Mouse (Mus musculus) kidney, adult 9 months (tissue): ENCODE data around the gene Rnf130.

ENCODE experiments used
- DNase-seq: peaks from one replicate; pipeline ENCODE4 v3.0.0; 2022

The Rnf130 gene

DNA sequence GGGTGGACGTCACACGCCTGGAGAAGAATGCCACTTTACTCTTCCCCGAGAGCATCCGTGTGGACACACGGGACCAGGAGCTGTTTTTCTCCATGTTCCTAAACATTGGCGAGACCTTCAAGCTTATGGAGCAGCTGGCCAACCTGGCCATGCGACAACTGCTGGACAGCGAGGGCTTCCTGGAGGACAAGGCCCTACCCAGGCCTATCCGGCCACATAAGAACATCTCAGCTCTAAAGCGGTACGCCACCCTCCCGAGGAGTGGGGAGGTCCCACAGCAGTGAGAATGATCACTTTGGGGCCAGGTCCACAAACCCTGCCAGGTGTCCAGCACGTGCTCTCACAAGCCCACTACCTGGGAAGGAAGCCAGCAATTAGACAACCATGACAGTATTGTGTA lies 121.0 kb downstream of the Rnf130 start:
- no peak for DNase-seq

DNA sequence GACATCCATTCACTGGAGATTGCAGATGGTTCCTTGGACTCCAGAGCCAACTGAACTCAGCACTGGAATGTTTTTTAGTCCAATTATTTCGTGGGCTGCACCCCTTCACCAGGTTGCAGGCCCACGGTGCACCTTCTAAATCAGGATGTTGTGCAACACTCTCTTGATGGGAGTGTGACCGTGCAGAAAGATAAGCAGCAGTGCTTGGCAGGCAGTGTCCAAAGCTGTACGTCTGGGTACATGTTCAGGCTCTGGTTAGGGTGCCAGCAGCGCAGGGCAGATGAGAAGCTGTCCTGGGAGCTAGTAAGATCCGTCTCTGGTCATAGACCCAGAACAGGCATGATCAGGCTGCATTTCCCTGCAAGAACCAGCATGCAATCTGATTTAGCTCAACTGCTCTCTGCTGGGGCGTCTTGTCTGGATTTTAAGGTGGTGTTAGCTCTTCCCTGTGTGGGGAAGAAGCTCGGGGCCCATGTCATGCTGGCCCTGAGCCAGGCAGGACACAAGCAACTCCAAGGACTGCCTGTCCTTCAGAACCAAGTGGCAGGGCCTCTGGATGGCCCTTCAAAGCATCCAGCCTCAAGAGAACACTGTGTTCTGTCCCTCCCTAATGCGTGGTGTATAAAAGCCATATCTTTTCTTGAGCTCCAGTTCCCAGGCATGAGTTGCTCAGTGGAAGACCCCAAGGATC lies 122.3 kb downstream of the Rnf130 start:
- no peak for DNase-seq

DNA sequence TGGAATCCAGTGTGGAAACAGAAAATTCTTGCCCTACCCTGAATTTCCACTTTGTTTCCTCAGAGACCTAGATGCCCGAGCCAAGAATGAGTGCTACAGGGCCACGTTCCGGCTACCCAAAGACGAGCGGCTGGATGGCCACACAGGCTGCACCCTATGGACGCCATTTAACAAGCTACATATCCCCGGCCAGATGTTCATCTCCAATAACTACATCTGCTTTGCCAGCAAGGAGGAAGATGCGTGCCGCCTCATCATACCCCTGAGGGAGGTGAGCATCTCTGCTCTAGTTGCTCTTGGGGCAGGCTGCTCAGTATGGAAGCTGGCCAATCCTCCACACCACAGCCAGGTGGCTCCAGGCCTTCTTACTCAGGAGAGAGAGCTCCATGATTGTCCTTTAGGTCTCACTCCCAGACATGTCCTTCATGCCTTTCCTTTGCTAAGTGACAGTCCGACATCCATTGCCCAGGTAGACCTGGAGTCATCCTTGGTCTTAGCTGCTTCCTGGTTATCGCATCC lies 122.9 kb downstream of the Rnf130 start:
- DNase-seq = no peak

DNA sequence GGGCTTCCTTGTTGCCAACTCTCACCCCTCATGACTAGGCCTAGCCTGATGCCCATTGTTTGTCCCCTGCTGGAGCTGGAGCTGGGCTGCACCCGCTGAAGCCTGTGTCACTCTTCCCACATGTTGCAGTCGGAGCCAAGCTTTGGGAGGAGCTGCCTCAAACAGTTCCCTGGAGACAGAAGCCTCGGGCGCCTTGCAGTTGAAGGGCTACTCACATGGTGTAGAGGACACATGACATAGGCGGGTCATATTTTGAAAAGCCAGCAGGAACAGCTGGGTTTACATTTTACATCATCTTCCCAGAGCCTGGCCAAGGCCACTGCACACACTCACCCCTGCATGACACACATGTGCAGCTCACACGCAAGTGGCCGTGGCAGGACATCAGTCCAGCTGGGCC lies 124.1 kb downstream of the Rnf130 start:
- no peak for DNase-seq

DNA sequence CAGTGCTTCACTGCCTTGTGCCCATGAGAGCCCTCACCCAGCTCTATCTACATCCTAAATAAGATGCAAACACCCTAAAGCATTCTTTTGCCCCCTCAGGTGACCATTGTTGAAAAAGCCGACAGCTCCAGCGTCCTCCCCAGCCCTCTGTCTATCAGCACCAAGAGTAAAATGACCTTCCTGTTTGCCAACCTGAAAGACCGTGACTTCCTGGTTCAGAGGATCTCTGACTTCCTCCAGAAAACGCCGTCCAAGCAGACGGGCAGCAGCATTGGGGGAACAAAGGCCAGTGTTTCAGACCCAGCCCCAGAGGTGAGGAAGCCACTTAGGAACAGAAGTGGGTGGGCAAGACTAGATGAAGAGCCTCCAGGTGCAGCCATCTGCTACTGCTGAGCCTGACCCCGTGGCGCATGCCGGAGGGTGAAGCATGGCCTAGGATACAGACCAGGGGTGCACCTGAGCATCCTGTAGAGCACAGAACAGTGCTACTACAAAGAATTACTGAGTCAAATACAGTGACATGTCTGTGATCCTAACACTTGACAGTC lies 124.5 kb downstream of the Rnf130 start:
- DNase-seq = no peak

DNA sequence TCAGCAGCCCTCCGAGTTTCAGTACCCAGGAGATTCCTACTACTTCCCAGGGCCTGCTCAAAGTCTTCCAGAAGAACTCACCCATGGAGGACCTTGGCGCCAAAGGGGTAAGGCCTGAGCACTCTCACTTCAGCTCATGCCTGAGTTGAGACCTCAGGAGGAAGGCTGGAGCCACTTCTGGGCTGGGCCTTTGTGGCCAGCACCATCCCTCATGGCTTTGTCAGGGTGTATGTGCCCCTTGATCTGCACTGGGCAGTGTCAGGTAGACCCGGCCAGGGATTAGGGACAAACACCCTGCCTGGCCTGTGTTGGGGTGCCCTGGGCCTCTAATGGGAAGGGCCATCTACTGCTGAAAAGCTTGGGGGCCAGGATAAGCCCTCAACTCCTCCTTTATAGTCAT lies 126.2 kb downstream of the Rnf130 start:
- no peak for DNase-seq

DNA sequence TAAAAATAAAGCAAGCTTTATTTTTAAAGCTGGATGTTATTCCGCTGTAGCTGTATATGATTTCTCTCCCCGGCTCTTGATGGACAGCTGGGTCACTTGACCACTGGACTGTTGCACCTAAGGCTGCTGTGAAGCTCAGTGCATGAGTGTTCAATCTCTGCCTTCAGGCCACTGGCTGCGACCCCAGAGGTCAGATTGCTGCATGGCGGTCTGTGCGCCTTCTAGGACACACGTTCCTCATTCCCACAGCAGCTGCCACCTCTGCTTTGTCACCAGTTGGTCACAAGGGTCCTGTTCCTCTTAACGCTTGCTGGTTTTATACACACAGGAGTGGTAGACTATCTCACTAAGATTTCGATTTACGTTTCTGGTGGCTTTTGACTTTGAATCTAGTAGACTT lies 129.0 kb downstream of the Rnf130 start:
- DNase-seq = no peak
